Mouse (Mus musculus): ENCODE data around the gene Nell2.

DNA sequence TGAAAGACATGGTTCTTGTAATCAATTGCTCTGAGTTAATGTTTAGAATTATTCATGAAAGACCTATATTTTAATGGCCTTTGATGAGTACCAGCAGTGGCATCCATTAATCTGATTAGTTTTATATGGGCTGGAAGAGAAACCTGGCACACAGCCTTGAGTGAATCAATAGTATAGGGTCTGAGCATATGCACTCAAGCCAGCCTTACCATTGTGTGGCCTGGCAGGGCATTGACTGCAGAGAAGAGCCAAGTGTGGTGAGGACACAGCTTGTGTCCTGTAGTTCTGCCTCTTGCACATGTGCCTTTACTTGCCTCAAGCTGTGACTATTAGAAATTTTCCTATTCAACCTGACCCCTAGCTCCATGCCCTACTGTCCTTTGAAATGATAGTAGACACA is 426.8 kb downstream of the Nell2 start:
- TF ChIP-seq CTCF (IDR thresholded peaks at IDR 0.05; ENCODE audit: extremely low read depth, insufficient read length, insufficient replicate concordance, low read depth, low read length) = no peak
- TF ChIP-seq POLR2A (IDR thresholded peaks at IDR 0.05; ENCODE audit: low read depth, low read length) = no peak

Data from small intestine, adult 2 months (tissue).